ENCODE assay signal across 7 mouse cellular contexts in genomic region chr4:120405806-120406638, GRCm38 (mm10). TPM values are rescaled to one million over a fixed set of nuclear protein-coding genes. Genes with fewer than 3 reads are reported as not detected.
A peak's percentile ranks its signal among the peaks of the same experiment; 100 is the strongest.
DNase-seq lines count a peak whose midpoint lies in the region; ATAC-seq and TF ChIP-seq lines count a peak whose summit lies in the region.

No protein-coding gene starts in this region.

- H3K27me3 ChIP-seq in testis, adult 2 months (ENCODE audit: control insufficient read depth, insufficient read depth, low read length): no peaks in the 10 kb centered on the region

- peak; percentile 51 for ATAC-seq in common myeloid progenitor, adult 5-6 weeks (replicated peaks; ENCODE audit: low read depth, poor library complexity, severe bottlenecking)

- TF ChIP-seq CTCF in testis, adult 2 months (IDR thresholded peaks at IDR 0.05; ENCODE audit: control insufficient read depth, insufficient read depth, insufficient replicate concordance, low read depth, low read length): no peak

- H3K4me3 ChIP-seq in testis, adult 2 months (ENCODE audit: control insufficient read depth, low read depth, low read length): peak overlapping the region; percentile 99
- peak overlapping the region; percentile 49 for H3K4me3 ChIP-seq in macrophage (ENCODE audit: inconsistent target)

- DNase-seq in testis, postnatal 14 days (ENCODE audit: low spot score): no peak
- DNase-seq in heart, postnatal 36 days: peak; percentile 13 to 23
- no peak for DNase-seq in ovary, adult 18-20 months (ENCODE audit: low spot score)
- no peak for DNase-seq in layer of hippocampus, adult 18-20 months (ENCODE audit: low spot score in 2 of 2)

- WGBS in macrophage (ENCODE audit: missing documents): 3% methylated on average over 24 of the region's 25 CpGs

- intact Hi-C loops in heart, postnatal 36 days (cut with DNase I): loop anchor here (5.0 kb wide), 1 partner anchor 166 kb away; the partner anchor contains the start of gene Ctps

- H3K79me2 ChIP-seq in macrophage (ENCODE audit: inconsistent target): peaks cover 31% of the 10 kb centered on the region

- peaks cover 9% of the 10 kb centered on the region for H3K4me1 ChIP-seq in testis, adult 2 months (ENCODE audit: control insufficient read depth, insufficient read depth, low read length)

- H3K36me3 ChIP-seq in testis, adult 2 months (ENCODE audit: control insufficient read depth, insufficient read depth, low read length): no peaks in the 10 kb centered on the region
- no peaks in the 10 kb centered on the region for H3K36me3 ChIP-seq in macrophage (ENCODE audit: inconsistent target)

- peak overlapping the region; percentile 99 for H3K27ac ChIP-seq in testis, adult 2 months (ENCODE audit: control insufficient read depth, insufficient read depth, low read depth, low read length)
- H3K27ac ChIP-seq in macrophage: peak overlapping the region; percentile 32

- TF ChIP-seq POLR2A in testis, adult 2 months (IDR thresholded peaks at IDR 0.05; ENCODE audit: control insufficient read depth, low read depth, low read length): no peak

RNA-seq across cellular contexts. Expression of gene Scmh1, which starts 0.9 kb away (rescaled TPM):
- polyA plus RNA-seq in testis, adult 2 months (2012; rRNA removed): 120 and 122 TPM in 2 replicates
- 19.1 and 31.0 TPM in 2 replicates for total RNA-seq in common myeloid progenitor, adult 5-6 weeks (2017)
- total RNA-seq in heart, postnatal 36 days (2021): 10 to 100 TPM; 56.4 to 59.8 TPM
- 100 to 1,000 TPM in 2 of 26 experiments, 10 to 100 TPM in 24; 20.4 to 110 (median 76.5) TPM for total RNA-seq in macrophage (2018; cell fraction: chromatin; rRNA removed)
- 10 to 100 TPM; 14.1 to 23.1 (median 19.1) TPM for total RNA-seq in macrophage (2018; cell fraction: cytosol; rRNA removed)
- total RNA-seq in macrophage (2018; cell fraction: nucleus; rRNA removed): 10 to 100 TPM; 13.8 to 75.8 (median 36.3) TPM
- polyA plus RNA-seq in macrophage (2018): 14.3 to 28.1 TPM (median 16.7 TPM) in 3 replicates
- total RNA-seq in layer of hippocampus, adult 18-20 months (2021): 10 to 100 TPM; 75.6 to 78.5 TPM

Comparison
In these comparisons a context has a peak if more than half of its experiments do, and no peak if none do; other contexts are left out.
1. DNase-seq: peak in heart, postnatal 36 days (2 of 2); none in testis, postnatal 14 days (single experiment), ovary, adult 18-20 months (single experiment) and layer of hippocampus, adult 18-20 months (0 of 2).